Mouse (Mus musculus) heart, adult 9 months (tissue): Measurements from ENCODE around the gene Trim25.
A peak's percentile ranks its signal among the peaks of the same experiment; 100 is the strongest.

Experiments used
- DNase-seq, 2 experiments: peaks; one replicate each; pipeline ENCODE4 v3.0.0; 2022; ENCODE audit warnings: low spot score in 2 of 2

Gene Trim25

GRCm38 (mm10) chr11:88998974-88999722 lies at the start of gene Trim25:
TSS of gene Trim25 (plus strand) at chr11:88999376.
- peak; percentile 96 to 97 for DNase-seq

GRCm38 (mm10) chr11:88949802-88950639 lies 49.2 kb upstream of the Trim25 start:
- no peak for DNase-seq

- no peak for DNase-seq
These were observed 48.4 kb upstream of the Trim25 start for GRCm38 (mm10) chr11:88950640-88951250.

- DNase-seq, result no peak
These were observed 47.6 kb upstream of the Trim25 start for GRCm38 (mm10) chr11:88951576-88951975.

GRCm38 (mm10) chr11:88952117-88952516 lies 47.1 kb upstream of the Trim25 start:
- DNase-seq, result no peak

- no peak for DNase-seq
These were observed 45.6 kb upstream of the Trim25 start for GRCm38 (mm10) chr11:88953582-88953981.

- peak; percentile 20 to 23 for DNase-seq
These were observed 44.4 kb upstream of the Trim25 start for GRCm38 (mm10) chr11:88954803-88955202.

GRCm38 (mm10) chr11:88955217-88955969 lies 43.8 kb upstream of the Trim25 start, which contains the start of gene Scpep1:
TSS of gene Scpep1 (minus strand) at chr11:88955465.
- DNase-seq, result peak; percentile 94 to 97

GRCm38 (mm10) chr11:88958851-88959250 lies 40.3 kb upstream of the Trim25 start:
- DNase-seq, result no peak

GRCm38 (mm10) chr11:88966881-88967361 lies 32.3 kb upstream of the Trim25 start, which contains the start of gene Elobl:
TSS of gene Elobl (minus strand) at chr11:88966931.
- DNase-seq, result no peak

GRCm38 (mm10) chr11:88970202-88970732 lies 28.9 kb upstream of the Trim25 start, which contains the start of gene Coil:
TSS of gene Coil (plus strand) at chr11:88970252.
- DNase-seq, result peak in 1 of 2 experiments; percentile 27

GRCm38 (mm10) chr11:88973776-88974701 lies 25.1 kb upstream of the Trim25 start:
- DNase-seq, result peak; percentile 90 to 92

GRCm38 (mm10) chr11:88976320-88976719 lies 22.9 kb upstream of the Trim25 start:
- no peak for DNase-seq

GRCm38 (mm10) chr11:88977188-88977587 lies 22.0 kb upstream of the Trim25 start:
- DNase-seq, result no peak

GRCm38 (mm10) chr11:88981337-88981736 lies 17.8 kb upstream of the Trim25 start:
- DNase-seq, result no peak

GRCm38 (mm10) chr11:88986616-88987015 lies 12.6 kb upstream of the Trim25 start:
- DNase-seq, result no peak

- no peak for DNase-seq
These were observed 10.2 kb upstream of the Trim25 start for GRCm38 (mm10) chr11:88988956-88989355.

- no peak for DNase-seq
These were observed 9.6 kb upstream of the Trim25 start for GRCm38 (mm10) chr11:88989530-88989929.

- no peak for DNase-seq
These were observed 6.0 kb upstream of the Trim25 start for GRCm38 (mm10) chr11:88993186-88993585.

- DNase-seq, result peak; percentile 74
These were observed 5.6 kb upstream of the Trim25 start for GRCm38 (mm10) chr11:88993625-88994024.
